Mouse (Mus musculus) E14TG2a.4 (cell line): ENCODE results near the gene Pex16.

Experiments
- CTCF ChIP-seq: conservative IDR thresholded peaks from 2 replicates; pipeline ENCODE4 v1.5.1; 2014; ENCODE audit warnings: low read length
- POU5F1 ChIP-seq: IDR thresholded peaks from 2 replicates; pipeline ENCODE4 v1.6.1; 2014; ENCODE audit warnings: low read length, borderline replicate concordance

GRCm38 (mm10) chr2:92370375-92370774, 4.1 kb upstream of the Pex16 start:
- TF ChIP-seq CTCF: no peak
- no peak for TF ChIP-seq POU5F1
